Comparison of ENCODE assay signal across 24 mouse cellular contexts in genomic region chr2:145970751-145971150, GRCm38 (mm10). TPM values are rescaled to one million over a fixed set of nuclear protein-coding genes. Genes with fewer than 3 reads are reported as not detected.
DNase-seq lines count a peak whose midpoint lies in the region; ATAC-seq and TF ChIP-seq lines count a peak whose summit lies in the region.
"Had no signal": no experiment of that assay in that cellular context is flagged by ENCODE, and none has a peak within 500 bp of the region (broad histone marks: within the 10 kb centered on the region; RNA-seq: fewer than 3 reads in every experiment).

No protein-coding gene starts in this region.

- H3K4me1 ChIP-seq in hindbrain, embryonic 13.5 days (replicated peaks) = no peaks in the 10 kb centered on the region
- no peaks in the 10 kb centered on the region for H3K4me1 ChIP-seq in hindbrain, embryonic 10.5 days (replicated peaks)
- H3K4me1 ChIP-seq: embryonic facial prominence, embryonic 15.5 days; heart, embryonic 15.5 days; midbrain, embryonic 15.5 days had no signal

- TF ChIP-seq CTCF in brain, embryonic 14.5 days (IDR thresholded peaks at IDR 0.05; ENCODE audit: borderline replicate concordance, extremely low read depth, insufficient read depth, insufficient read length) = no peak

- no peak overlapping the region for H3K9ac ChIP-seq in hindbrain, embryonic 13.5 days
- H3K9ac ChIP-seq: embryonic facial prominence, embryonic 15.5 days; heart, embryonic 15.5 days; midbrain, embryonic 15.5 days had no signal

- no peak for TF ChIP-seq POLR2A in brain, embryonic 14.5 days (IDR thresholded peaks at IDR 0.05; ENCODE audit: borderline replicate concordance, extremely low read depth, insufficient read depth, insufficient read length, poor library complexity, severe bottlenecking)

- 87% methylated on average over 12 of the region's 12 CpGs for WGBS in hindbrain, embryonic 13.5 days
- WGBS in hindbrain, embryonic 10.5 days = 88% methylated on average over 12 of the region's 12 CpGs

- H3K9me3 ChIP-seq in hindbrain, embryonic 13.5 days = no peaks in the 10 kb centered on the region
- no peaks in the 10 kb centered on the region for H3K9me3 ChIP-seq in hindbrain, embryonic 10.5 days
- H3K9me3 ChIP-seq: embryonic facial prominence, embryonic 15.5 days; heart, embryonic 15.5 days; midbrain, embryonic 15.5 days had no signal

- H3K27ac ChIP-seq in hindbrain, embryonic 13.5 days = 0 out of 2 replicates have a peak overlapping the region, but pooled peaks have one; percentile 20
- no peak overlapping the region for H3K27ac ChIP-seq in hindbrain, embryonic 10.5 days
- H3K27ac ChIP-seq: embryonic facial prominence, embryonic 15.5 days; heart, embryonic 15.5 days; kidney, postnatal 0 days; layer of hippocampus, adult 2 months; midbrain, embryonic 15.5 days; stomach, postnatal 0 days had no signal

- no peaks in the 10 kb centered on the region for H3K36me3 ChIP-seq in hindbrain, embryonic 13.5 days
- H3K36me3 ChIP-seq in hindbrain, embryonic 10.5 days = no peaks in the 10 kb centered on the region
- H3K36me3 ChIP-seq: embryonic facial prominence, embryonic 15.5 days; heart, embryonic 15.5 days; midbrain, embryonic 15.5 days had no signal

- H3K27me3 ChIP-seq in hindbrain, embryonic 13.5 days = no peaks in the 10 kb centered on the region
- no peaks in the 10 kb centered on the region for H3K27me3 ChIP-seq in hindbrain, embryonic 10.5 days (ENCODE audit: insufficient read depth, poor library complexity, severe bottlenecking)
- H3K27me3 ChIP-seq: embryonic facial prominence, embryonic 15.5 days; heart, embryonic 15.5 days; midbrain, embryonic 15.5 days had no signal

- H3K4me2 ChIP-seq in hindbrain, embryonic 13.5 days = no peak overlapping the region
- H3K4me2 ChIP-seq: embryonic facial prominence, embryonic 15.5 days; heart, embryonic 15.5 days; liver, embryonic 11.5 days; midbrain, embryonic 15.5 days had no signal

- DNase-seq in hindbrain, embryonic 10.5 days (ENCODE audit: low spot score) = no peak
- DNase-seq in brain, embryonic 14.5 days (ENCODE audit: low read depth) = peak; percentile 27
- DNase-seq in cerebellum, adult 18-20 months = peak; percentile 82 to 86
- peak; percentile 86 to 87 for DNase-seq in cerebellum, postnatal 25 days
- no peak for DNase-seq in right cerebral cortex, postnatal 14 days
- no peak for DNase-seq in left cerebral cortex, postnatal 25 days (ENCODE audit: low spot score in 2 of 2)
- no peak for DNase-seq in kidney, adult 9 months
- DNase-seq: adrenal gland, postnatal 25 days; B cell, adult 2 months; embryo, embryonic 11 days; gastrocnemius, postnatal 14 days; heart, postnatal 4 days; lung, adult 18-20 months; retina, postnatal 1 day had no signal

- intact Hi-C loops in left cerebral cortex, postnatal 25 days (cut with DNase I) = no loop called here

- ATAC-seq in hindbrain, embryonic 13.5 days (ENCODE audit: low FRiP score) = no peak
- ATAC-seq: intestine, postnatal 0 days; midbrain, embryonic 15.5 days had no signal

- H3K4me3 ChIP-seq in hindbrain, embryonic 13.5 days = no peak overlapping the region
- H3K4me3 ChIP-seq in hindbrain, embryonic 10.5 days = no peak overlapping the region
- H3K4me3 ChIP-seq: embryonic facial prominence, embryonic 15.5 days; heart, embryonic 15.5 days; layer of hippocampus, adult 2 months; midbrain, embryonic 15.5 days had no signal

RNA-seq across cellular contexts. Expression of gene Crnkl1, which starts 35.9 kb away (rescaled TPM):
- 30.2 and 30.5 TPM in 2 replicates for polyA plus RNA-seq in hindbrain, embryonic 13.5 days (2015; fragmentation: Nextera tagmentation; extraction: Ambion mirVana)
- 26.7 and 33.6 TPM in 2 replicates for polyA plus RNA-seq in hindbrain, embryonic 10.5 days (2016; fragmentation: Nextera tagmentation; extraction: Ambion mirVana)
- polyA plus RNA-seq in brain, embryonic 14.5 days (2012; rRNA removed) = 17.3 and 17.7 TPM in 2 replicates
- 10 to 100 TPM; 19.5 to 20.2 TPM for total RNA-seq in left cerebral cortex, postnatal 25 days (2021)

RNA-seq across cellular contexts. Expression of gene Cfap61, which starts 36.2 kb away (rescaled TPM):
- polyA plus RNA-seq in hindbrain, embryonic 13.5 days (2015; fragmentation: Nextera tagmentation; extraction: Ambion mirVana) = 2.1 and 3.8 TPM in 2 replicates
- polyA plus RNA-seq in hindbrain, embryonic 10.5 days (2016; fragmentation: Nextera tagmentation; extraction: Ambion mirVana) = 2.2 and 5.0 TPM in 2 replicates
- polyA plus RNA-seq in brain, embryonic 14.5 days (2012; rRNA removed) = 2.1 and 2.9 TPM in 2 replicates
- total RNA-seq in left cerebral cortex, postnatal 25 days (2021) = 1 to 10 TPM; 3.2 to 4.1 TPM
- total RNA-seq: gastrocnemius, postnatal 14 days; megakaryocyte-erythroid progenitor cell, adult 5-6 weeks had no signal
- polyA plus RNA-seq: liver, embryonic 11.5 days had no signal

Comparison
In these comparisons a context has a peak if more than half of its experiments do, and no peak if none do; other contexts are left out.
1. DNase-seq: peak in brain, embryonic 14.5 days (single experiment), cerebellum, adult 18-20 months (2 of 2) and cerebellum, postnatal 25 days (2 of 2); none in hindbrain, embryonic 10.5 days (single experiment), right cerebral cortex, postnatal 14 days (single experiment), left cerebral cortex, postnatal 25 days (0 of 2) and kidney, adult 9 months (single experiment).